Mouse (Mus musculus) heart, postnatal 10 days (tissue): Measurements from ENCODE around the gene Olfr106-ps. TPM values are rescaled to one million over a fixed set of nuclear protein-coding genes. Genes with fewer than 3 reads are reported as not detected.

Source experiments
- DNase-seq, 2 experiments: peaks; one replicate each; pipeline ENCODE4 v3.0.0; 2021
- intact Hi-C: fragments of 180-260 bp; cut with DNase I; formaldehyde crosslinking; loops from one replicate; pipeline ENCODE4 v1.15.1; 2025
- total RNA-seq, 2 experiments: library from RNA; stranded (reverse); gene quantifications; 2 replicates each; pipeline ENCODE4 v1.2.3; 2021

Gene Olfr106-ps
- not detected for total RNA-seq

- DNase-seq = no peak
- intact Hi-C loops = no loop called here
Observed at GRCm38 (mm10) chr17:37390093-37390492, at the start of gene Olfr106-ps. Olfr106-ps (plus strand) TSS chr17:37390393.

- DNase-seq = no peak
- intact Hi-C loops = no loop called here
Observed at GRCm38 (mm10) chr17:37359282-37359681, 30.9 kb upstream of the Olfr106-ps start, which contains the start of gene Olfr104-ps. Olfr104-ps (plus strand) TSS chr17:37359582.

GRCm38 (mm10) chr17:37378733-37379132 lies 11.5 kb upstream of the Olfr106-ps start, which contains the start of gene Olfr105-ps:
Olfr105-ps (plus strand) TSS chr17:37379033.
- intact Hi-C loops = no loop called here

GRCm38 (mm10) chr17:37398926-37399325 lies 8.7 kb downstream of the Olfr106-ps start, which contains the start of gene Olfr107:
Olfr107 (plus strand) TSS chr17:37399226.
- no peak for DNase-seq
- intact Hi-C loops = no loop called here

More at GRCm38 (mm10) chr17:37378733-37379132, 11.5 kb upstream of the Olfr106-ps start, which contains the start of gene Olfr105-ps:
- no peak for DNase-seq

GRCm38 (mm10) chr17:37413380-37413779 lies 23.2 kb downstream of the Olfr106-ps start:
- DNase-seq = no peak
- intact Hi-C loops = no loop called here

GRCm38 (mm10) chr17:37445180-37445579 lies 55.0 kb downstream of the Olfr106-ps start, which contains the start of gene Olfr108:
Olfr108 (plus strand) TSS chr17:37445480.
- intact Hi-C loops = no loop called here
- no peak for DNase-seq

Other genes with a start within 250 kb of the Olfr106-ps start
- not detected for gene Olfr93, start 228.9 kb upstream of the Olfr106-ps start, total RNA-seq
- gene Ubd, start 196.5 kb upstream of the Olfr106-ps start, total RNA-seq = not detected
- gene Olfr94, start 189.4 kb upstream of the Olfr106-ps start, total RNA-seq = not detected
- not detected for gene Olfr95, start 177.3 kb upstream of the Olfr106-ps start, total RNA-seq
- gene Olfr96, start 170.2 kb upstream of the Olfr106-ps start, total RNA-seq = not detected
- not detected for gene Olfr97, start 153.1 kb upstream of the Olfr106-ps start, total RNA-seq
- gene Olfr98, start 126.6 kb upstream of the Olfr106-ps start, total RNA-seq = not detected
- 1 to 10 TPM; 3.2 to 4.0 TPM for gene H2-M3, start 120.2 kb upstream of the Olfr106-ps start, total RNA-seq
- not detected for gene Olfr99, start 106.9 kb upstream of the Olfr106-ps start, total RNA-seq
- not detected for gene Olfr101, start 86.1 kb upstream of the Olfr106-ps start, total RNA-seq
- gene Olfr102, start 73.3 kb upstream of the Olfr106-ps start, total RNA-seq = not detected
- not detected for gene Olfr103, start 50.7 kb upstream of the Olfr106-ps start, total RNA-seq
- not detected for gene Olfr104-ps, start 30.8 kb upstream of the Olfr106-ps start, total RNA-seq
- gene Olfr105-ps, start 11.4 kb upstream of the Olfr106-ps start, total RNA-seq = not detected
- not detected for gene Olfr107, start 8.8 kb downstream of the Olfr106-ps start, total RNA-seq
- gene Olfr108, start 55.1 kb downstream of the Olfr106-ps start, total RNA-seq = not detected
- not detected for gene Olfr109, start 68.5 kb downstream of the Olfr106-ps start, total RNA-seq
- gene H2-M2, start 93.2 kb downstream of the Olfr106-ps start, total RNA-seq = not detected
- gene Olfr110, start 102.1 kb downstream of the Olfr106-ps start, total RNA-seq = not detected
- gene Olfr111, start 117.6 kb downstream of the Olfr106-ps start, total RNA-seq = not detected
- gene Olfr112, start 179.1 kb downstream of the Olfr106-ps start, total RNA-seq = not detected
- gene Olfr113, start 187.3 kb downstream of the Olfr106-ps start, total RNA-seq = not detected
- gene Olfr114, start 202.3 kb downstream of the Olfr106-ps start, total RNA-seq = not detected
- gene Olfr115, start 236.7 kb downstream of the Olfr106-ps start, total RNA-seq = not detected
- not detected for gene Olfr116, start 236.8 kb downstream of the Olfr106-ps start, total RNA-seq